Mouse (Mus musculus): ENCODE data around the gene Psmc2.

The Psmc2 gene

GRCm38 (mm10) chr5:21785053-21785452 is at the start of gene Psmc2, which contains the start of gene Dnajc2:
Psmc2 (plus strand) TSS chr5:21785283.
Dnajc2 (minus strand) TSS chr5:21785251.
- peak; percentile 92 for DNase-seq (ENCODE audit: low read depth, low spot score)

DNA sequence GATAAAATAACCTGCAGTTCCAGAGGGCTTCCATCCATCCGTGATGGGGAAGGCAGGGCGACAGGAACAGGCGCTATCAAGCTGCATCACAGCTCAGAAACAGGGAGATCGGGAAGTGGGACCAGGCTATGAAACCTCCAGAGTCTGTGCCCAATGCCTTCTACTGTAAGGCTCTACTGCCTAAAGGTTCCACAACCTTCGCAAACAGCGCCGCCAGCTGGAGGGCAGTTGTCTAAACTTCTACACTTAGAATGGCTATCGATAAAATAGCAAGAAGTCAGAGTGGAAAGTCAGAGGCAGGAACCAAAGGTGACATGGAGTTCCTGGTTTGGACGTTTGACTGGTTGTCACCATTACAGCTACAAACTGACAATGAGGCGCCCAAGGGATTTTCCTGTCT is 49.5 kb upstream of the Psmc2 start:
- peak; percentile 58 for DNase-seq (ENCODE audit: low read depth, low spot score)

DNA sequence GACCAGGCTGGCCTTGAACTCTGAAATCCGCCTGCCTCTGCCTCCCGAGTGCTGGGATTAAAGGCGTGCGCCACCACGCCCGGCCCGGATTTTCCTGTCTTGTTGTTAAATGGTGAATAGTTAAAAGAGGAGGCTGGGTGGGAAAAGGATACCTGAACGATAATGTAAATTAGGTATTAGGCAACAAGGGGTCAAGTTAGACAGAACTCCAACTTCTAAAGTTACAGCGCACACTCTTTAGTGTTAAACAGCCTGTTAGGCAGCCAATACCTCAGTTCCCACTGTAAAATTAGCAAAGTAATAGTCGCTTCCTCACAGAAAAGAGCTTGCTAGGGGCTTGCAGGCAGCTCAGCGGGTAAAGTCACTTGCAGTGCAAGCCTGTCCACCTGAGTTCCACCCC is 49.0 kb upstream of the Psmc2 start:
- DNase-seq (ENCODE audit: low read depth, low spot score): no peak

- DNase-seq (ENCODE audit: low read depth, low spot score): peak; percentile 63
Observed at GRCm38 (mm10) chr5:21736956-21737585, 48.0 kb upstream of the Psmc2 start, which contains the start of gene Pmpcb. Pmpcb (plus strand) TSS chr5:21737141.

DNA sequence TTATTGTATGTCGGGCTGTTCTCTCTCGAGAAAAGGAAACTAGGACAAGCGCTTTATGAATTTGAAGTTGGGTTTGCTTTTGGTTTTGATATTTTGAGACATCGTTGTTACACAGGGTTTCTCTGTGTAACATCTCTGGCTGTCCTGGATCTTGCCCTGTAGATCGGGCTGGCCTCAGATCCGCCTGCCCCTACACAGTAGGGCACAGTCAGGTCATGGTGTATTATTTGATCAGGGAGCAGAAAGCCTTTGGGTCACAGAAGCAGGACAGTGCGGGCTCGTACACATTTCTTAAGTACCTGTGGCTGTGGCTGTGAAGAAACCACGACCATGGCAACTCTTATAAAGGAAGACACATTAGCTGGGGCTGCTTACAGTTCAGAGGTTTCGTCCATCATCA is 47.5 kb upstream of the Psmc2 start:
- no peak for DNase-seq (ENCODE audit: low read depth, low spot score)

DNA sequence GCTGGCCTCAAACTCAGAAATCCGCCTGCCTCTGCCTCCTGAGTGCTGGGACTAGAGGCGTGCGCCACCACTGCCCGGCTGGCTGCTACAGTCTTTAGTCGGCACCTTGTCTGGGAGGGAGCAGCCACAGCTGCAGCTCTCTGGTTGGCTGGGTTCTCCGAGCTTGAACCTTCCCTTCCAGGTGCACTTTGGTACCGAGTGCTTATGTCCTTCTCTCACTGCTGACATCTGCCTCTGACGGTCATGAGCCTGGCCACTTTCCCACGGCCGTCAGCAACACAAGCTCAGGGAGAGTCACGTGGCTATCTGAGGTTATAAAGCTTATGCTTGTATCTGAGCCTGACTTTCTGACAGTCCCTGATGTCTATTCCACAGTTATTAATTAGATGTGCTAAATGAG is 46.0 kb upstream of the Psmc2 start:
- no peak for DNase-seq (ENCODE audit: low read depth, low spot score)

DNA sequence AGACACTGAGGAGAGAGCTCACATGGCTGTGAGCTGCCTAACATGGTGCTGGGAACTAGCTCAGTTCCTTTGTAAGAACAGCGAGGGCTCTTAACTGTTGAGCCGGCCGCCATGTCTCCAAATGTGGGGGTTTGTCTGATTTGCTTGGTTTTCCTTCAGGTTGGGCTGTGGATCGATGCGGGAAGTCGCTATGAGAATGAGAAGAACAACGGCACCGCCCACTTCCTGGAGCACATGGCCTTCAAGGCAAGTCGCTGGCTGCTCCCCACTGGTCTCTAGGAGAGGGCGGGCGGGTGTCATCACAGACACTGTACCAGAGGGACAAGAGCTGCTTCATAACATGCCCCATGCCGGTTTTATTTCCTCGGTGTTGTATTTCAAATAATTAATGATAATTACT is 45.2 kb upstream of the Psmc2 start:
- no peak for DNase-seq (ENCODE audit: low read depth, low spot score)

- DNase-seq (ENCODE audit: low read depth, low spot score): no peak
Observed at GRCm38 (mm10) chr5:21743606-21744005, 41.5 kb upstream of the Psmc2 start.

DNA sequence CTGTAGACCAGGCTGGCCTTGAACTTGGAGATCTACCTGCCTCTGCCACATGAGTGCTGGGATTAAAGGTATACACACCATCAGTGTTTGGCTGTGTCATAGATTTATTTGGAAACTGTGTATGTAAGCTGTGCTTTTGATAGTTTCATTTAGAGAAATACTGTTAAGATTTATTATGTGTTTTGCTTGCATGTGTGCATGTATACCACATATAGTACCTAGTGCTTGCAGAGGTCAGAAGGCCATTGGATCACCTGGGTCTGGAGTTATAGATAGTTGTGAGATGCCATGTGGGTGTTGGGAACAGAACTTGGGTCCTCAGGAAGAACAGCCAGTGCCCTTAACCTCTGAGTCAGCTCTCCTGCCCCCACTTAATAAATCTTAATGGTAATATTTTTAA is 40.4 kb upstream of the Psmc2 start:
- no peak for DNase-seq (ENCODE audit: low read depth, low spot score)

DNA sequence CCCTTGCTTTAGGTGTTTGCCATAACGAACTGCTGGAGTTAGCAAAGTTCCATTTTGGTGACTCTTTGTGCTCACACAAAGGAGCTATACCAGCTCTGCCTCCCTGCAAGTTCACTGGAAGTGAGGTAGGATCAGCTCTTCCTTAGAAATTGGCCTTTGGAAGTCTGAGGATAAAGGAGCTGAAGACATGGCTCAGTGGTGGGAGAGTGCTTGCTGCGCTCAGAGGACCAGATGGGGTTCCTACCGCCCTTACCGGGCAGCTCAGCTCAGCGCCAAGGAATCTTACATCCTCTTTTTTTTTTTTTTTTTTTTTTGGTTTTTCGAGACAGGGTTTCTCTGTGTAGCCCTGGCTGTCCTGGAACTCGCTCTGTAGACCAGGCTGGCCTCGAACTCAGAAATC is 39.1 kb upstream of the Psmc2 start:
- no peak for DNase-seq (ENCODE audit: low read depth, low spot score)

DNA sequence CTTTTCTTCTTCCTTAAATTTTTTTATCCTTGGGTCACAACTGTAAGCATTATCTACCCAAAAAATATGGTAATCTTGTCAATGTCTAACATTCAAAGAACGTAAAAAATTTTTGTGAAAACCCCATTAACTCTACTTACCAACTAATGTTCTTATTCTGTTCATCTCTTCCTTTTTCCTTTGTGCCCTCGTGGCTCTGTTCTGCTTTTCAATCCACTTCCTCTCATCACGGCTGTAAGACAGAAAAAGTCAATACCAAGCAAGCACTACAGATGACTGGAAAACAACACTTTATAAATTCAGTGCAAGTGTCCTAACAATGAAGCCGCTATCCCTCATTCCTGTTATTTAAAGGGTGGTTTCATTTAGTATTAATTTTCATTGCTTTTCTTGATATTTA is 16.6 kb upstream of the Psmc2 start:
- DNase-seq (ENCODE audit: low read depth, low spot score): no peak

GRCm38 (mm10) chr5:21769841-21770240 is 15.2 kb upstream of the Psmc2 start:
- no peak for DNase-seq (ENCODE audit: low read depth, low spot score)

- DNase-seq (ENCODE audit: low read depth, low spot score): no peak
Observed at GRCm38 (mm10) chr5:21776491-21776890, 8.6 kb upstream of the Psmc2 start.

- no peak for DNase-seq (ENCODE audit: low read depth, low spot score)
Observed at GRCm38 (mm10) chr5:21784161-21785052, 676 bp upstream of the Psmc2 start.

- no peak for DNase-seq (ENCODE audit: low read depth, low spot score)
Observed at GRCm38 (mm10) chr5:21785776-21786175, 693 bp downstream of the Psmc2 start.

DNA sequence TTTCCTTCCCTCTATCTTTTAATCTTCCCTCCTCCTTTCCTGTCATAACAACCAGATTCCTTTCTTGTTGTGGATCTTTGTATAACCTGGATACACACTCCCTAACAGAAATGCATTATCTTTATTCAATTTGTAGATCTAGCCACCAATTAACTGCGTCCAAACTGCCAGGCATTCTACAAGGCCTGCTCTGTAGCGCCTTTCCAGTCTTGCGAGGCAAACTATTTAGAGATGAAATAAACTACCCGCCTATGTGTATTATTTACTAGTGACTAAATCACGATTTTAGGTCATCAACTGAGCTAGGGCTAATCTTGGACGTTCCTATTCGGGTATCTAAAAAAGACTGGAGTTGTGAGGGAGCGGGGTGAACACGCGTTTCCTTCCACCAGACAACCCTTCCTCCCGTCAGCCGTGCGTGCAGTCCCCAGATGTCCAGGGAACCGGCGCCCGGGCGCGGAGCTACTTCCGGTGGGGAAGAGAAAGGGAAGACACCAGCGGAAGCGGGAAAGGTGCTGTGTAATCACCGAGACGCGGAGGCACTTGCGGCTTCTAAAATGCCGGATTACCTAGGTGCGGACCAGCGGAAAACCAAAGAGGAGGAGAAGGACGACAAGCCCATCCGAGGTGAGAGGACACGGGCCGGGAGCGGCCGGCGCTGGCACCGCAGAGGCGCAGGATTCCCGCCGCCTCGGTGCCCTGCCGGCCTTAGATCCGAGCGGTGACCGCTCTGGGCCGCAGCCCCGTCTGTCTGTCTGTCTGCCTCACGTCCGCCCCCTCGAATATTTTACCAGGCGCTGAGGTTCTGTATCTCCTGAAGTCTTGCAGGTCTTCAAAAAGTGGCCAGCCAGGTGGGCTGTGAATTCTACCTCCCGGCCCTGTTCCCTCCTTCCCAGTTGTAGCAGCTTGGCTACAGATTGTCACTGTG is 1.4 kb downstream of the Psmc2 start:
- peak; percentile 88 for DNase-seq (ENCODE audit: low read depth, low spot score)

- DNase-seq (ENCODE audit: low read depth, low spot score): no peak
Observed at GRCm38 (mm10) chr5:21787186-21788105, 2.4 kb downstream of the Psmc2 start.

- peak; percentile 10 for DNase-seq (ENCODE audit: low read depth, low spot score)
Observed at GRCm38 (mm10) chr5:21789061-21789460, 4.0 kb downstream of the Psmc2 start.

GRCm38 (mm10) chr5:21792166-21792565 is 7.1 kb downstream of the Psmc2 start:
- no peak for DNase-seq (ENCODE audit: low read depth, low spot score)

DNA sequence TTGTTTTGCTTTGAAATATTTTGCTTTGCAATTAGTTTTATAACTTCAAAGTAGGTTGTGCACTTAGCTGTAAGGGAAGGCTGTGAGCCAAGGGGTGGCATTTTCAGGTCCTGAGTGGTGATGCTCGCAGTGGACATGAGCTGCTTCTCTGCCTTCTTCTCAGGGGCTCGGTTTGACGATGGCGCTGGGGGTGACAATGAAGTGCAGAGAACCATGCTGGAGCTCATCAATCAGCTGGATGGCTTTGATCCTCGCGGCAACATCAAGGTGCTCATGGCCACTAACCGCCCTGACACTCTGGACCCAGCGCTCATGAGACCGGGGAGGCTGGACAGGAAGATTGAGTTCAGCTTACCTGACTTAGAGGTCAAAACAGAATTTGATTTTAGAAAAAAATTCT is 17.8 kb downstream of the Psmc2 start:
- DNase-seq (ENCODE audit: low read depth, low spot score): no peak

DNA sequence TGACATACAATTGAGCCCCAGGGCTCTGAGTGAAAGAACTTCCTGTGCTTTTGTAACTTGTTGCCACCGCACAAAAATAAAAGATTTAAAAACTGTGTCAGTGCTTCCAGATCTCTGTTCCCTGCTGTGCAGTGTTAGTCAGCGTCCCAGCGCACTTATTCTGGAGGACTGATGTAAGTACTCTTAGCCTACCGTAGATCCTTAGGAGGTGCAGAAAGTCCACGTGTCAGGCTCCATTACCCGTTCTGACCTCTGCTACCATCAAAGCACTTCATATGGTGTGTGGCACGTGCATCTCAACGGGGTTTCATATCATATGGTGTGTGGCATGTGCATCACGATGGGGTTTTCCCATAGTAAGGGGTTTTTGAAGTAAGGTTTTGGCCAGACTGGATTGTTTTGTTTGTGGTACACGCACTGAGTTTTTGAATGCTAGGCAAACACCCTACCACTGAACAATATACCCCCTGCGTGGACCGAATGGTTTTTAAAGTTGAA is 18.7 kb downstream of the Psmc2 start:
- DNase-seq (ENCODE audit: low read depth, low spot score): no peak
